Mouse (Mus musculus) heart, postnatal 14 days (tissue): ENCODE data around the gene Chuk. TPM values are rescaled to one million over a fixed set of nuclear protein-coding genes. Genes with fewer than 3 reads are reported as not detected.

ENCODE experiments used
- DNase-seq, 2 experiments: peaks; one replicate each; pipeline ENCODE4 v3.0.0; 2021 to 2022
- intact Hi-C: fragments of 180-260 bp; cut with DNase I; formaldehyde crosslinking; loops from one replicate; pipeline ENCODE4 v1.15.1; 2025
- total RNA-seq, 2 experiments: library from RNA; stranded (reverse); gene quantifications; 2 replicates each; pipeline ENCODE4 v1.2.3; 2021

Gene Chuk
- total RNA-seq, 2 experiments from 2014 or later: 30.2 to 34.0 TPM

GRCm38 (mm10) chr19:44108996-44109395, 1.7 kb upstream of the Chuk start:
- DNase-seq: no peak
- intact Hi-C loops: no loop called here

- DNase-seq: peak in 1 of 2 experiments; percentile 6
- intact Hi-C loops: no loop called here
Measured at GRCm38 (mm10) chr19:44107661-44108521, 611 bp upstream of the Chuk start.

GRCm38 (mm10) chr19:44104393-44104792, 2.9 kb downstream of the Chuk start:
- intact Hi-C loops: no loop called here
- no peak for DNase-seq

- intact Hi-C loops: no loop called here
- DNase-seq: no peak
Measured at GRCm38 (mm10) chr19:44103001-44103400, 4.3 kb downstream of the Chuk start.

GRCm38 (mm10) chr19:44100840-44101239, 6.4 kb downstream of the Chuk start:
- no peak for DNase-seq
- intact Hi-C loops: no loop called here

GRCm38 (mm10) chr19:44086278-44086677, 21.0 kb downstream of the Chuk start:
- intact Hi-C loops: no loop called here
- DNase-seq: no peak

GRCm38 (mm10) chr19:44080920-44081319, 26.4 kb downstream of the Chuk start:
- intact Hi-C loops: no loop called here
- DNase-seq: no peak

GRCm38 (mm10) chr19:44080023-44080422, 27.3 kb downstream of the Chuk start:
- DNase-seq: no peak
- intact Hi-C loops: no loop called here

- intact Hi-C loops: no loop called here
Measured at GRCm38 (mm10) chr19:44077024-44077423, 30.3 kb downstream of the Chuk start.

GRCm38 (mm10) chr19:44076457-44076856, 30.8 kb downstream of the Chuk start:
- DNase-seq: no peak
- intact Hi-C loops: no loop called here

More at GRCm38 (mm10) chr19:44077024-44077423, 30.3 kb downstream of the Chuk start:
- DNase-seq: no peak

GRCm38 (mm10) chr19:44074986-44075385, 32.3 kb downstream of the Chuk start:
- no peak for DNase-seq
- intact Hi-C loops: no loop called here

- intact Hi-C loops: no loop called here
- DNase-seq: no peak
Measured at GRCm38 (mm10) chr19:44071166-44071565, 36.1 kb downstream of the Chuk start.

- no peak for DNase-seq
- intact Hi-C loops: no loop called here
Measured at GRCm38 (mm10) chr19:44069914-44070232, 37.4 kb downstream of the Chuk start.

GRCm38 (mm10) chr19:44069121-44069913, 38.0 kb downstream of the Chuk start, which contains the start of gene Erlin1:
Erlin1 (minus strand) TSS chr19:44069785.
- intact Hi-C loops: no loop called here
- DNase-seq: peak; percentile 94 to 95

- intact Hi-C loops: no loop called here
- DNase-seq: no peak
Measured at GRCm38 (mm10) chr19:44068232-44068631, 39.0 kb downstream of the Chuk start.

GRCm38 (mm10) chr19:44067323-44068049, 39.8 kb downstream of the Chuk start:
- DNase-seq: no peak
- intact Hi-C loops: no loop called here

GRCm38 (mm10) chr19:44064734-44065133, 42.5 kb downstream of the Chuk start:
- intact Hi-C loops: no loop called here
- no peak for DNase-seq

- DNase-seq: no peak
- intact Hi-C loops: no loop called here
Measured at GRCm38 (mm10) chr19:44063773-44064172, 43.5 kb downstream of the Chuk start.

- no peak for DNase-seq
- intact Hi-C loops: no loop called here
Measured at GRCm38 (mm10) chr19:44060226-44060625, 47.1 kb downstream of the Chuk start.

GRCm38 (mm10) chr19:44055173-44055826, 52.0 kb downstream of the Chuk start:
- intact Hi-C loops: no loop called here
- no peak for DNase-seq
